Mouse (Mus musculus): ENCODE data around the gene Kcnq5. TPM values are rescaled to one million over a fixed set of nuclear protein-coding genes. Genes with fewer than 3 reads are reported as not detected.
"Not testable (repeated sequence)": the region's sequence is repeated elsewhere in the genome, so short reads cannot be mapped to it uniquely, and the experiment has no call there.

Gene Kcnq5
- polyA plus RNA-seq, 1 experiment, result 0.10 TPM

DNA sequence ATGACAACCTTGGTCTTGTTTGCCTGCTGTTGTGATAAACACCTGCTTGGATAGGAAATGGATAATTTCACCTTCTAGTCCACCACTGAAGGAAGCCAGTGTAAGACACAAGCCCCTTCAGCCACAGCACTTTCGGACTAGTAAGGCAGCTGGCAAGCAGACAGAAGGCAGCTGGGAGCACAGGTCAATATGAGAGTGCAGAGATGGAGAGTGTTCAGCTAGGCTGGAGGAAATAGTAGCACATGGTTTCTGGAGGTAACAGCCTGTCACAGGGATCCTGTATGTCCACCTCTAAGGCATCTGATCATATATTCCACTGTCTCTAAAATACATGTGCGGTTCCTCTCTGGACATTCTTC is 549.6 kb downstream of the Kcnq5 start:
- Histone ChIP-seq H3K9me3 (no peaks in the 10 kb centered on the region), H3K4me3 (replicated peaks) (no peak overlapping the region), H3K4me1 (no peaks in the 10 kb centered on the region), H3K27me3 (replicated peaks) (no peaks in the 10 kb centered on the region), H3K36me3 (replicated peaks; ENCODE audit: low read length) (no peaks in the 10 kb centered on the region)
- TF ChIP-seq GATA1 (IDR thresholded peaks at IDR 0.05; ENCODE audit: borderline replicate concordance, low read length), result no peak
- TF ChIP-seq FLI1 (IDR thresholded peaks at IDR 0.05; ENCODE audit: low read length), result no peak

DNA sequence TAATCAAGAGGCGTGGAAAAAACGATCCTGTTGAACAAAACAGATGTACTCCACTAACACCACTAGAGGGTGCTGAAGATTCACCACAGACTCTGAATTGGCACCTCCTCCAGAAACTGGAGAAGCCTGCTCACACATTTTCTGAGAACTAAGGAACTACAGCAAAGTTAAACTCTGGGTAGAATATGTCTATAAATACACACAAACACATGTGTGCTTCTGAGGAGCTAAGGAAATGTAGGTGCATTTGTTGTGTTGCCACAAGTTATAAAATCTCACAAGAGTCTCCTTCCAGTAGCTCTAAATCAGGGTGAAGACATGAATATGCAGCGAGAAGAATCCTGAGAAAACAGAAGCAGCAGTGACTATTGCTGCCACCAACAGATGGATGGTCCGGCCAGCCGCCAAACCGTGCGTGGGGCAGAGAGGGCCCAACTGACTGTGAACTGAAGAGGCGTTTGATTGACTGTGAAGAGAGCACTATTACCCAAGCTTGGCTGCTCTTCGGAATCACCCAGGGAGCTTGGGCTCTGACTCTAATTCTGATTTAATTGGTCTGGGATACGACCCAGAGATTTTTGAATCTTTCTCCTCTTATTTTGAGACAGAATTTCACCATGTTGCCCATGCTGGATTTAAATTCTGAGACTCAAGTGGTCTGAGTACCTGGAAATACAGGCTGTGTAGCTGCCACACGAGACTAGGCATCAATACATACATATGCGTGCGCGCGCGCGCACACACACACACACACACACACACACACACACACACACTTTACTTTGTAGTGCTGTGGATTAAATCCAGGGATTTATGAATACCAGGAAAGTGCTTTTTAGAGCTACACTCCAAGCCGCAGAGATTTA is 550.2 kb downstream of the Kcnq5 start:
- Histone ChIP-seq H3K4me1 (no peaks in the 10 kb centered on the region), H3K9me3 (no peaks in the 10 kb centered on the region), H3K27me3 (replicated peaks) (no peaks in the 10 kb centered on the region), H3K4me3 (replicated peaks) (no peak overlapping the region), H3K36me3 (replicated peaks; ENCODE audit: low read length) (no peaks in the 10 kb centered on the region)
- no peak for TF ChIP-seq FLI1 (IDR thresholded peaks at IDR 0.05; ENCODE audit: low read length)
- TF ChIP-seq GATA1 (IDR thresholded peaks at IDR 0.05; ENCODE audit: borderline replicate concordance, low read length), result no peak

DNA sequence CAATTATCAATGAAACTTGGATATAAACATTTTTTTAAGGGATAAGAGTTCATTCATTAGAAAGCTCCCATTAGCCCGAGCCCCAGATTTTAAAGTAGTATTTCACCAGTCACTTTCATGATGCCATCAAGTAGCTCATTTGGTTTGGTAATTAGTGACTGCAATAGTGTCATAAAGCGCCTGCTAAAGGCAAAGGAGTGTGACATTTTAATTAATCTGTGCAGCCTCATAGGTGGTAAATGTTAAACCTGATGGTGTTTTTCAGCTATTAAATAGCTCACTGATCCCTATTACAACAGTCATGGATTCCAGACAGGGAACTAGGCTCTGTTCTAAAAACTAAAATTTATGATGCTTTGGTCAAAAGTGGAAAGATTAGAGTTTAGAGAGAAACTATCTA is 554.5 kb downstream of the Kcnq5 start:
- H3K36me3 ChIP-seq (replicated peaks; ENCODE audit: low read length), result no peaks in the 10 kb centered on the region
- TF ChIP-seq GATA1 (IDR thresholded peaks at IDR 0.05; ENCODE audit: borderline replicate concordance, low read length) (no peak), FLI1 (IDR thresholded peaks at IDR 0.05; ENCODE audit: low read length) (no peak)
- H3K9me3 ChIP-seq, result no peaks in the 10 kb centered on the region
- H3K4me1 ChIP-seq, result no peaks in the 10 kb centered on the region
- H3K4me3 ChIP-seq (replicated peaks), result no peak overlapping the region
- no peaks in the 10 kb centered on the region for H3K27me3 ChIP-seq (replicated peaks)

DNA sequence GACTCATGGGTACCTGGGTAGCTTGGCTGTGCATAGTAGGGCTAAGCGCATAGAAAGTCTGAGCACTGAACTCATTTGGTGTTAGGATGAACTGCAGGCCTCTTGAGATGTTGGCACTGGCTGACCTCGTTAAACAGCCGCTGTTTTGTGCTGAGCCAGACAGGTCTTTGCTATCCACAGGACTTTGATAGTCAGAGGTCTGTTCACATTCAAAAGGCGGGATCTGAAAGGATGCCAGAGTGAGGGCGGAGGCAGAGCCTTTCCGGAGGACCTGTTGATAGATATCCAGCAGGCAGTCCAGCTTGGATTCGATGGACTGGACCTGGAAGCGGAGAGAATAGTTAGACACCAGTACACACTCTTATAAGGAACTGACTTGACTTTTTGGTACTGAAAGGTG is 558.9 kb downstream of the Kcnq5 start:
- H3K4me1 ChIP-seq, result no peaks in the 10 kb centered on the region
- TF ChIP-seq FLI1 (IDR thresholded peaks at IDR 0.05; ENCODE audit: low read length) (no peak), GATA1 (IDR thresholded peaks at IDR 0.05; ENCODE audit: borderline replicate concordance, low read length) (no peak)
- no peaks in the 10 kb centered on the region for H3K9me3 ChIP-seq
- H3K36me3 ChIP-seq (replicated peaks; ENCODE audit: low read length), result no peaks in the 10 kb centered on the region
- no peak overlapping the region for H3K4me3 ChIP-seq (replicated peaks)
- no peaks in the 10 kb centered on the region for H3K27me3 ChIP-seq (replicated peaks)

DNA sequence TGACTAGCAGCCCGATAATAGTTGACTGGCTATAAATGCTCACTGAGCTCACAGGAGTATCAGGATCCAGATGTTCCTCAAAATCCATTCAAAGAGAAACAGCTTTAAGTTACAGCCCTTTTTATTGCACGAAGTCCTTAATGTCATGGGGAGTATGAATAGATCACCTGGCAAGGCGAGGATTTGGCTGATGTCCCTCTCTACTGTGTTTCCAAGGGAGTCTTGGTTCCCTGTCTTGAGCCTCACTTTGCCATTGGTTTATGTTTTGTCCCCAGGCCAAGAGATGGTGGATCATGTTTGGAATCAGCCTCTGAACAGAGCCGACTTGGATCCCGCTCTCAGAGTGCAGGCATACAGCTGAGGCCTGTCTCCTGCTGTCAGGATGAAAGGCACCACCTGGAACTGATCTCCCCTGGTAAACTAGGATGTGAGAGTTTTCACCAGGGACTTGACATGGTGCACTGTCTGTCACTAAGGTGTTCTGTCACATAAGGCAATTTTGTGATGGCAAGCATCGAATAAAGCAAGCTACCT is 570.5 kb downstream of the Kcnq5 start:
- H3K4me1 ChIP-seq, result no peaks in the 10 kb centered on the region
- H3K9me3 ChIP-seq, result peaks cover 4% of the 10 kb centered on the region; the same call in 1 of the 2 replicates
- TF ChIP-seq FLI1 (IDR thresholded peaks at IDR 0.05; ENCODE audit: low read length), result no peak
- no peak for TF ChIP-seq GATA1 (IDR thresholded peaks at IDR 0.05; ENCODE audit: borderline replicate concordance, low read length)
- H3K27me3 ChIP-seq (replicated peaks), result no peaks in the 10 kb centered on the region
- H3K4me3 ChIP-seq (replicated peaks), result no peak overlapping the region
- no peaks in the 10 kb centered on the region for H3K36me3 ChIP-seq (replicated peaks; ENCODE audit: low read length)

DNA sequence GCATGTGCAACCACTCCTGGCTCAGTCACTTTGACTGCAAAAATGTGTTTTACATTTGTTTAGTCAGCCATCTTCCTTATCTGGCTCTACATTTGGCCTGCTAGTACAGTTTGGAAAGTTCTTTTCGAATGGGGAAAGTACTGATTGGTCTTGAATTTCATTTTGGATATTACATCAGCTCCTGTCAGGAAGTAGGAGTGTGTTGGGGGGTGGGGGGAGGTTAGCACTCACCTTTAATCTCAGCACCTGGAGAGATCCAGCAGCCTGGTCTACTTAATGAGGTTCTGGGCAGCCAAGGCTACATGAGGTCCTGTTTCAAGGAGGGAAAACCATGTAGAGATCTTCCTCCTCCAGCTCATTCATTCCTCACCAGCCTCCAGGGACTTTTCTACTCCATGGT is 578.5 kb downstream of the Kcnq5 start, which contains the start of gene Khdc1b:
TSS of gene Khdc1b (plus strand) at position 301 of the 400 bp plus-strand sequence.
- H3K4me1 ChIP-seq, result no peaks in the 10 kb centered on the region

DNA sequence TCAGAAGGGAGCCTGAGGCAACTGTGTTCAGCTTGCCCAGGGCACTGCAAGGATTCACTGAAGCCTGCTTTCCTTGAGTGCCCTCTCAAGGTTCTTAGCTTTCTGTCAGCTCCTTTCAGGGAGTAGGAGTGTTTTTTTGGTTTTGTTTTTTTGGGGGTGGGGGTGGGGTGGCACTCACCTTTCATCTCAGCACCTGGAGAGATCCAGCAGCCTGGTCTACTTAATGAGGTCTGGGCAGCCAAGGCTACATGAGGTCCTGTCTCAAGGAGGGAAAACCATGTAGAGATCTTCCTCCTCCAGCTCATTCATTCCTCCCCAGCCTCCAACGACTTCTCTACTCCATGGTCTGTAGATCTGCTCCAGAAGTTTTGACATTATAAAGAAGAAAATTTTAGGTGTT is 593.7 kb downstream of the Kcnq5 start, which contains the start of gene Khdc1c:
TSS of gene Khdc1c (plus strand) at position 301 of the 400 bp plus-strand sequence.
- H3K4me1 ChIP-seq, H3K9me3 ChIP-seq: not testable (repeated sequence)

More for the DNA sequence above, 578.5 kb downstream of the Kcnq5 start, which contains the start of gene Khdc1b:
- H3K4me3 ChIP-seq (replicated peaks), result no peak within 1 kb of the TSS
- no peaks in the 10 kb centered on the region for H3K36me3 ChIP-seq (replicated peaks; ENCODE audit: low read length)
- no peaks in the 10 kb centered on the region for H3K27me3 ChIP-seq (replicated peaks)
- H3K9me3 ChIP-seq, result no peaks in the 10 kb centered on the region
- no peak for TF ChIP-seq GATA1 (IDR thresholded peaks at IDR 0.05; ENCODE audit: borderline replicate concordance, low read length)
- no peak for TF ChIP-seq FLI1 (IDR thresholded peaks at IDR 0.05; ENCODE audit: low read length)

DNA sequence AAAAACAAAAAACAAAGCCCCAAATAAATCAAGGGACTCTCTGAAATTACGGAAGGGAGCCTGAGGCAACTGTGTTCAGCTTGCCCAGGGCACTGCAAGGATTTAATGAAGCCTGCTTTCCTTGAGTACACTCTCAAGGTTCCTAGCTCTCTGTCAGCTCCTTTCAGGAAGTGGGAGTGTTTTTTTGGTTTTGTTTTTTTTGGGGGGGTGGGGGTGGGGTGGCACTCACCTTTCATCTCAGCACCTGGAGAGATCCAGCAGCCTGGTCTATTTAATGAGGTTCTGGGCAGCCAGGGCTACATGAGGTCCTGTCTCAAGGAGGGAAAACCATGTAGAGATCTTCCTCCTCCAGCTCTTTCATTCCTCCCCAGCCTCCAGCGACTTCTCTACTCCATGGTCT is 612.4 kb downstream of the Kcnq5 start, which contains the start of gene Khdc1a:
TSS of gene Khdc1a (plus strand) at position 301 of the 400 bp plus-strand sequence.
- no peaks in the 10 kb centered on the region for H3K9me3 ChIP-seq
- no peaks in the 10 kb centered on the region for H3K4me1 ChIP-seq
- no peak for TF ChIP-seq GATA1 (IDR thresholded peaks at IDR 0.05; ENCODE audit: borderline replicate concordance, low read length)
- no peak for TF ChIP-seq FLI1 (IDR thresholded peaks at IDR 0.05; ENCODE audit: low read length)
- no peaks in the 10 kb centered on the region for H3K36me3 ChIP-seq (replicated peaks; ENCODE audit: low read length)
- no peak within 1 kb of the TSS for H3K4me3 ChIP-seq (replicated peaks)
- H3K27me3 ChIP-seq (replicated peaks), result no peaks in the 10 kb centered on the region

More for the DNA sequence above, 593.7 kb downstream of the Kcnq5 start, which contains the start of gene Khdc1c:
- not testable (repeated sequence) for H3K36me3 ChIP-seq (replicated peaks; ENCODE audit: low read length); H3K4me3 ChIP-seq (replicated peaks); H3K27me3 ChIP-seq (replicated peaks)
